Mouse (Mus musculus) heart, postnatal 0 days (tissue): ENCODE measurements around the gene Tnrc6b.

ENCODE experiments used
- CTCF ChIP-seq: IDR thresholded peaks from 2 replicates; pipeline ENCODE4 v1.5.1; 2016; ENCODE audit warnings: antibody characterized with exemption, control low read depth, low read depth
- EP300 ChIP-seq: IDR thresholded peaks from 2 replicates; pipeline ENCODE4 v1.6.1; 2016; ENCODE audit warnings: antibody characterized with exemption, low read depth

- no peak for TF ChIP-seq EP300
- no peak for TF ChIP-seq CTCF
These were observed 57.1 kb downstream of the Tnrc6b start for GRCm38 (mm10) chr15:80768216-80768615.
